Mouse (Mus musculus): ENCODE data around the gene Olfr819. TPM values are rescaled to one million over a fixed set of nuclear protein-coding genes. Genes with fewer than 3 reads are reported as not detected.

Olfr819 gene
- polyA plus RNA-seq, 1 experiment from 2014 or later, result not detected

- Histone ChIP-seq H3K4me1 (ENCODE audit: control insufficient read depth, insufficient read depth, low read length) (no peaks in the 10 kb centered on the region), H3K4me3 (ENCODE audit: low read depth, low read length) (no peak within 1 kb of the TSS), H3K27me3 (replicated peaks; ENCODE audit: control insufficient read depth, insufficient read depth, low read length) (no peaks in the 10 kb centered on the region), H3K4me2 (ENCODE audit: low read length) (no peak within 1 kb of the TSS), H3K9me3 (replicated peaks; ENCODE audit: control insufficient read depth, low read length) (no peaks in the 10 kb centered on the region), H3K36me3 (ENCODE audit: control insufficient read depth, insufficient read depth, low read length) (no peaks in the 10 kb centered on the region), H3K9ac (ENCODE audit: low read length) (no peak within 1 kb of the TSS), H3K27ac (ENCODE audit: low read depth, low read length) (no peak within 1 kb of the TSS)
- DNase-seq (ENCODE audit: low spot score) (no peak), ATAC-seq (no peak)
- WGBS, result 93% methylated on average over 2 of the region's 2 CpGs
These were observed 18.1 kb downstream of the Olfr819 start, which contains the start of gene Olfr818 for GRCm38 (mm10) chr10:129949000-129949399. Gene Olfr818 (minus strand): TSS chr10:129949100.

GRCm38 (mm10) chr10:129915497-129915896 is 51.6 kb downstream of the Olfr819 start, which contains the start of gene Olfr816:
Gene Olfr816 (minus strand): TSS chr10:129915597.
- no peaks in the 10 kb centered on the region for H3K9me3 ChIP-seq (replicated peaks; ENCODE audit: control insufficient read depth, low read length)
- H3K4me1 ChIP-seq (ENCODE audit: control insufficient read depth, insufficient read depth, low read length), result no peaks in the 10 kb centered on the region
- H3K9ac ChIP-seq (ENCODE audit: low read length), result no peak within 1 kb of the TSS
- 76% methylated on average over 1 of the region's 1 CpGs for WGBS
- DNase-seq (ENCODE audit: low spot score) (no peak), ATAC-seq (no peak)
- H3K27me3 ChIP-seq (replicated peaks; ENCODE audit: control insufficient read depth, insufficient read depth, low read length), result no peaks in the 10 kb centered on the region
- no peak within 1 kb of the TSS for H3K4me3 ChIP-seq (ENCODE audit: low read depth, low read length)
- H3K27ac ChIP-seq (ENCODE audit: low read depth, low read length), result no peak within 1 kb of the TSS
- H3K4me2 ChIP-seq (ENCODE audit: low read length), result no peak within 1 kb of the TSS
- H3K36me3 ChIP-seq (ENCODE audit: control insufficient read depth, insufficient read depth, low read length), result no peaks in the 10 kb centered on the region

Other genes starting within 250 kb of the Olfr819 start
- not detected in 2 replicates for gene Olfr805, start 237.9 kb downstream of the Olfr819 start, polyA plus RNA-seq (2014; fragmentation: Nextera tagmentation; extraction: Ambion mirVana)
- gene Olfr806, start 225.3 kb downstream of the Olfr819 start, polyA plus RNA-seq (2014; fragmentation: Nextera tagmentation; extraction: Ambion mirVana), result not detected in 2 replicates
- gene Olfr807, start 209.5 kb downstream of the Olfr819 start, polyA plus RNA-seq (2014; fragmentation: Nextera tagmentation; extraction: Ambion mirVana), result not detected in 2 replicates
- not detected in 2 replicates for gene Olfr808, start 201.8 kb downstream of the Olfr819 start, polyA plus RNA-seq (2014; fragmentation: Nextera tagmentation; extraction: Ambion mirVana)
- not detected in 2 replicates for gene Olfr809, start 192.6 kb downstream of the Olfr819 start, polyA plus RNA-seq (2014; fragmentation: Nextera tagmentation; extraction: Ambion mirVana)
- gene Olfr810, start 172.3 kb downstream of the Olfr819 start, polyA plus RNA-seq (2014; fragmentation: Nextera tagmentation; extraction: Ambion mirVana), result not detected in 2 replicates
- gene Olfr811, start 162.9 kb downstream of the Olfr819 start, polyA plus RNA-seq (2014; fragmentation: Nextera tagmentation; extraction: Ambion mirVana), result not detected in 2 replicates
- gene Olfr812, start 121.2 kb downstream of the Olfr819 start, polyA plus RNA-seq (2014; fragmentation: Nextera tagmentation; extraction: Ambion mirVana), result not detected in 2 replicates
- not detected in 2 replicates for gene Olfr813, start 111.9 kb downstream of the Olfr819 start, polyA plus RNA-seq (2014; fragmentation: Nextera tagmentation; extraction: Ambion mirVana)
- gene Olfr814, start 87.4 kb downstream of the Olfr819 start, polyA plus RNA-seq (2014; fragmentation: Nextera tagmentation; extraction: Ambion mirVana), result not detected in 2 replicates
- not detected in 2 replicates for gene Olfr815, start 61.4 kb downstream of the Olfr819 start, polyA plus RNA-seq (2014; fragmentation: Nextera tagmentation; extraction: Ambion mirVana)
- not detected in 2 replicates for gene Olfr816, start 51.7 kb downstream of the Olfr819 start, polyA plus RNA-seq (2014; fragmentation: Nextera tagmentation; extraction: Ambion mirVana)
- not detected in 2 replicates for gene Olfr818, start 18.2 kb downstream of the Olfr819 start, polyA plus RNA-seq (2014; fragmentation: Nextera tagmentation; extraction: Ambion mirVana)
- not detected in 2 replicates for gene Olfr247, start 8.9 kb upstream of the Olfr819 start, polyA plus RNA-seq (2014; fragmentation: Nextera tagmentation; extraction: Ambion mirVana)
- gene Gm10310, start 17.8 kb upstream of the Olfr819 start, polyA plus RNA-seq (2014; fragmentation: Nextera tagmentation; extraction: Ambion mirVana), result not detected in 2 replicates
- gene Olfr820, start 45.4 kb upstream of the Olfr819 start, polyA plus RNA-seq (2014; fragmentation: Nextera tagmentation; extraction: Ambion mirVana), result not detected in 2 replicates
- gene Olfr821, start 63.1 kb upstream of the Olfr819 start, polyA plus RNA-seq (2014; fragmentation: Nextera tagmentation; extraction: Ambion mirVana), result not detected in 2 replicates
- not detected in 2 replicates for gene Olfr822, start 103.9 kb upstream of the Olfr819 start, polyA plus RNA-seq (2014; fragmentation: Nextera tagmentation; extraction: Ambion mirVana)
- not detected in 2 replicates for gene Olfr823, start 148.1 kb upstream of the Olfr819 start, polyA plus RNA-seq (2014; fragmentation: Nextera tagmentation; extraction: Ambion mirVana)
- gene Olfr824, start 162.7 kb upstream of the Olfr819 start, polyA plus RNA-seq (2014; fragmentation: Nextera tagmentation; extraction: Ambion mirVana), result not detected in 2 replicates
- gene Olfr825, start 199.5 kb upstream of the Olfr819 start, polyA plus RNA-seq (2014; fragmentation: Nextera tagmentation; extraction: Ambion mirVana), result not detected in 2 replicates
- gene Olfr826, start 216.9 kb upstream of the Olfr819 start, polyA plus RNA-seq (2014; fragmentation: Nextera tagmentation; extraction: Ambion mirVana), result not detected in 2 replicates
- gene Olfr827, start 247.1 kb upstream of the Olfr819 start, polyA plus RNA-seq (2014; fragmentation: Nextera tagmentation; extraction: Ambion mirVana), result not detected in 2 replicates